Mouse (Mus musculus): ENCODE measurements at regions not wholly inside any gene's neighbourhood (a gene's known extent, or its start where the extent isn't known, plus 50 kb on each side); places are given as distances from the start of the nearest gene placed in this dataset.

GRCm38 (mm10) chr2:128290609-128291008, 164.8 kb downstream of the Bcl2l11 start:
- TF ChIP-seq MEF2A (IDR thresholded peaks at IDR 0.05; ENCODE audit: borderline replicate concordance, low read depth, low read length) (no peak), MYC (IDR thresholded peaks at IDR 0.05; ENCODE audit: low read depth, low read length) (no peak), CTCF (conservative IDR thresholded peaks at IDR 0.05 in 1 of 2, IDR thresholded peaks at IDR 0.05 in 1 of 2; ENCODE audit: low read depth in 2 of 2, low read length in 2 of 2) (no peak), EP300 (IDR thresholded peaks at IDR 0.05; ENCODE audit: low read length) (no peak), MAX (IDR thresholded peaks at IDR 0.05; ENCODE audit: low read length) (no peak), KAT2A (IDR thresholded peaks at IDR 0.05; ENCODE audit: insufficient replicate concordance, low read length) (no peak), POLR2AphosphoS2 (IDR thresholded peaks at IDR 0.05; ENCODE audit: low read depth, low read length) (no peak), USF1 (IDR thresholded peaks at IDR 0.05; ENCODE audit: low read depth, low read length) (no peak), POLR2A (IDR thresholded peaks at IDR 0.05; ENCODE audit: low read depth, low read length) (no peak), HCFC1 (IDR thresholded peaks at IDR 0.05; ENCODE audit: low read depth, low read length) (no peak)

Measured in CH12.LX (cell line).